Mouse (Mus musculus) bone marrow macrophage, adult 2 months (primary cell): ENCODE measurements at regions not wholly inside any gene's neighbourhood (a gene's known extent, or its start where the extent isn't known, plus 50 kb on each side); places are given as distances from the start of the nearest gene placed in this dataset.

Source experiments
- CTCF ChIP-seq: IDR thresholded peaks from 2 replicates; pipeline ENCODE4 v1.5.1; 2012; ENCODE audit warnings: low read depth, mild to moderate bottlenecking, low read length, moderate library complexity
- POLR2A ChIP-seq: IDR thresholded peaks from 2 replicates; pipeline ENCODE4 v1.6.1; 2012; ENCODE audit warnings: mild to moderate bottlenecking, low read depth, low read length, borderline replicate concordance

DNA sequence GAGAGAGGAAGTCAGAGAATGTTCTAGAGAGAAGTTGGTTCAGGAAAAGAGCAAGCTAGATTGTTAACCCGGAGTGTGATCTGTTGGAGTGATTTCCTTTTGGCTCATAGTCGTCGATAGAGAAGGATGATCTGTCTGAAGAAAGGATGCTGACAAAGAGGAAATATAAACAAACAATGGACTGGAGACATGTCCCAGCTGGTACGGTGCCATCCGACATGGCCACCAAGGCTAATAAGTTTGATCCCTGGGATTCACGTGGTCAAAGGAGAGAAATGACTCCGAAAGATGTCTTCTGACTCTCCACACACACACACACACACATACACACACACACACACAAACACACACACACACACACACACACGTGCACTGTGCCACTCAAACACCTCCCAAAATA is 113.5 kb upstream of the Mrps10 start:
- no peak for TF ChIP-seq POLR2A
- TF ChIP-seq CTCF, result no peak
